Mouse (Mus musculus): ENCODE measurements around the gene Grin2a. TPM values are rescaled to one million over a fixed set of nuclear protein-coding genes. Genes with fewer than 3 reads are reported as not detected.

Gene Grin2a
- polyA plus RNA-seq, 1 experiment from 2014 or later = 0.72 TPM

DNA sequence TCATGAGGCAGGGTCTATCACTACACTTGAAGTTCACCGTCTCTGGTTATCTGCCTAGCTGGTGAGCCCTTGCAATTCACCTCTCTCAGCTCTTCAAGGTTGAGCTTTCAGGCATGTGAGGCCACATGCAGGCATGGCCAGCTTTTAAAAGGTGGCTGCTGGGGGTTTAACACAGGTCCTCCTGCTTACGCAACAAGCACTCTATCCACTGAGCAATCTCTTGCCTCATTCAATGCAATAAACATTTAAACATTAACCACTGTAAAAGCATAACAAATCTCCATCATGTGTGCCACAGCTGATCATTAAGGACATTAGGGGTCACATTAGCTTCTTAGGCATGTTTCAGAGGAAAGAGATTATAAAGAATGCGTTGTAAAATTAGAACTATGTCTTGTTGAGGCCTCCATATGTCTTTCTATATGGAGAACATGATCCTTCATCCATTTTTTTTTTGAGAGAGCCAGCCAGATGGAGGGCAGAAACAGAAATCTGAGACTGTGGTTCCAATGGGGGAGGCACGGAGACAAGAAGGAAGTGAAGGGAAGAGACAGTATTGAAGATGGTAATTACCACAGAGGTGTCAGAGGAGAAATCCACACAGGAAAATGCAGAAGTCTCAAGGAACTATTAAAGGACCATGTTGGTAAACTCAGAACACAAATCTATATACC lies 170.8 kb downstream of the Grin2a start:
- H3K9me3 ChIP-seq = no peaks in the 10 kb centered on the region
- no peak for DNase-seq (ENCODE audit: low spot score)
- WGBS = 78% methylated on average over 4 of the region's 4 CpGs

DNA sequence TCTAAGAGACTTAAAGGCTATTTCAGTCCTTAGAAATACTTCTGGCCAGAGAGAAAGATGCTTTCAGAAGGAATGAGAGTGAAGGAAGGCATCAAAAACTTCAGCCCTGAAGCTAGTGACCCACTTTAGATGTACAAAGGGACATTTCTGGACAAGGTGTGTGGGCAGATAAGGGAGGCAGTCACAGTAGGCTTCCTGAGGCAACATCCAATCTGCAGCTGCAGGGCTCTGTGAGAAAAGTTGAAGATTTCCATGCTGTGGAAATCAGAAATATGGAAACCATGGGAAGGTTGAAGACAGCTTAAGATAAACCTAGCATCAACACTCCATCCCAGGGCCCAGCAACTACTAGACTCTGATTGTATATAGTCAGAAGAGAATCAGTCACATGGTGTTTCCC lies 171.7 kb downstream of the Grin2a start:
- H3K9me3 ChIP-seq = no peaks in the 10 kb centered on the region
- H3K4me3 ChIP-seq = no peak overlapping the region
- H3K27ac ChIP-seq = no peak overlapping the region
- H3K27me3 ChIP-seq (ENCODE audit: insufficient read depth, poor library complexity, severe bottlenecking) = no peaks in the 10 kb centered on the region
- no peaks in the 10 kb centered on the region for H3K36me3 ChIP-seq
- DNase-seq (ENCODE audit: low spot score) = no peak
- no peaks in the 10 kb centered on the region for H3K4me1 ChIP-seq

More for the DNA sequence above, 170.8 kb downstream of the Grin2a start:
- H3K36me3 ChIP-seq = no peaks in the 10 kb centered on the region
- H3K4me1 ChIP-seq = no peaks in the 10 kb centered on the region
- no peak overlapping the region for H3K27ac ChIP-seq
- H3K4me3 ChIP-seq = no peak overlapping the region
- no peaks in the 10 kb centered on the region for H3K27me3 ChIP-seq (ENCODE audit: insufficient read depth, poor library complexity, severe bottlenecking)

DNA sequence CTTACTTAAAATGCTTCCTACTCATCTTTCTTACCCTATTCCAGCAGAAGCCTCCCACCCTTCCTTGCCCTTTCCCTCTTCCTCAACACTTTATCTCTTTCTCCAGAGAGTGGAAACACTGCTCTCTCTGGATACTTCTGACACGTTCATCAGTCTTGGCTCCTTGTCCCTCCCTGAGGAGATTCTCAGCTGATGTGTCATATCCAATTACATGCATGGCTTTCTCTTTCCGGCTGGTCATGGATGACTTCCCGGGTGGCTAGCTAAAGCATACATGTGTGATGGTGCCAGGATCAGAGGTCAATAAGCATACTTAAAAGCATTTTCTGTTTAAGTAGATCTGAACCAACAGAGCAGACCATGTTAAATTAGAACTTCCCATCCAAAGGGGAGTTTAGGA lies 175.9 kb downstream of the Grin2a start:
- H3K36me3 ChIP-seq = no peaks in the 10 kb centered on the region
- H3K4me3 ChIP-seq = no peak overlapping the region
- no peaks in the 10 kb centered on the region for H3K4me1 ChIP-seq
- H3K9me3 ChIP-seq = no peaks in the 10 kb centered on the region
- no peak overlapping the region for H3K27ac ChIP-seq
- no peaks in the 10 kb centered on the region for H3K27me3 ChIP-seq (ENCODE audit: insufficient read depth, poor library complexity, severe bottlenecking)
- 64% methylated on average over 3 of the region's 3 CpGs for WGBS
- no peak for DNase-seq (ENCODE audit: low spot score)

DNA sequence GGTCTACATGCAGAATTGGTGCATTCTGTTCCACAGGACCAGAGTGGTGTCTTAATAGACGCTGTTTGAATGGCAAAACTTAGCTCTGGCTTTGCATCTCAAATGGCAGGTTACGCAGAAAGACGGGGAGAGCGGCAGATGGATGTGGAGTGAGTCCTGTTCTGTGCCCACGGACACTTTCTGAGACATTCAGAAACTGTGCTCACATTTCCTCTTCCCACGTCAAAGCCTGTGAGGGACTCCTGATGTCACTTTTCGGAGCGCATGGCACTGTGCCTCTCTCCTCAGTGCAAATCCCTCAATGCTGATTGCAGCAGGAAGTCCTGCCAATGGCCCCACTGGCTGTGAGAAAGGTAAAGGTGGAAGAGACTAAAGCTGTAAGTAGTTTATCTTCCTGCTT lies 194.0 kb downstream of the Grin2a start:
- no peak for DNase-seq (ENCODE audit: low spot score)
- WGBS = 75% methylated on average over 8 of the region's 8 CpGs

DNA sequence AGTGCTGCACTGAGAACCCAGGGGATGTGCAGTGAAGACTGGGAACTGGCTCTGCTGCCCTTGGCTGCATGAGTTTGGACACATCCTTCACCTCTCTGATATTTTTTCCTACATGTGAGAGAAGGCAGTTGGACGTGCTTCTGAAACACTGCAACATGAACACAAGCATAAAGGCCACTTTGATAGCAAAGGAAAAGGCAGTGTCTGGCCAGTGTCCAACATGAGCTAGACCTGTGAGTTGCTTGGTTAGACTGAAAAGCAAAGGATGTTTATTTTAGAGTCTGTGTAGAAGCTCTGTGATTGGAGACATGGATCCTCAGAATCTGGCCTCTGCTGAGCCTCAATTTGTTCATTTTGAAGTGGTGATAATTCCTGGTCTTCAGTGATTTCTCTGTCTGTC lies 195.1 kb downstream of the Grin2a start:
- H3K9me3 ChIP-seq = no peaks in the 10 kb centered on the region
- 52% methylated on average over 1 of the region's 1 CpGs for WGBS
- H3K4me1 ChIP-seq = no peaks in the 10 kb centered on the region
- no peaks in the 10 kb centered on the region for H3K36me3 ChIP-seq
- H3K4me3 ChIP-seq = no peak overlapping the region
- no peak overlapping the region for H3K27ac ChIP-seq
- no peaks in the 10 kb centered on the region for H3K27me3 ChIP-seq (ENCODE audit: insufficient read depth, poor library complexity, severe bottlenecking)
- DNase-seq (ENCODE audit: low spot score) = no peak

More for the DNA sequence above, 194.0 kb downstream of the Grin2a start:
- no peak overlapping the region for H3K4me3 ChIP-seq
- H3K27ac ChIP-seq = no peak overlapping the region
- H3K27me3 ChIP-seq (ENCODE audit: insufficient read depth, poor library complexity, severe bottlenecking) = no peaks in the 10 kb centered on the region
- no peaks in the 10 kb centered on the region for H3K4me1 ChIP-seq
- H3K9me3 ChIP-seq = no peaks in the 10 kb centered on the region
- no peaks in the 10 kb centered on the region for H3K36me3 ChIP-seq

DNA sequence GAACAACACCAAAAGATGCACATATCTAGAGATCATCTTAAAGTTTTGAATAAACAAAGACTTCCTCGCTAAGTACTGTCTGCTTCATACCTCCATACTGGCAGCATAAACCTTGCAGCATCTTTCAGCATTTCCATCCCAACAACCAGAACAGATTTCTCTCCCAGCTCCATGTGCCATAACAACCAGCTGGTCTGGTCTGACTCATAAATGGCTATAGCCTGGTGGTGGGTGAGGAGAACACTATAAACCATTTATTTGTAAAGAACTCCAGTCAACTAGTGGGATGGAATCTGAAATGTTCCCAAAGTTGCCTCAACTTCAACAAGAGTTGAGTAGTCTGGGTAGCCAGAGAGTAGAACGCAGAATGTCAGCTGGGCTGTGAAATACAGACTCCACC lies 202.4 kb downstream of the Grin2a start:
- Histone ChIP-seq H3K27me3 (ENCODE audit: insufficient read depth, poor library complexity, severe bottlenecking) (no peaks in the 10 kb centered on the region), H3K36me3 (no peaks in the 10 kb centered on the region), H3K4me3 (no peak overlapping the region), H3K27ac (no peak overlapping the region), H3K9me3 (no peaks in the 10 kb centered on the region), H3K4me1 (no peaks in the 10 kb centered on the region)
- DNase-seq (ENCODE audit: low spot score) = no peak
- WGBS = 78% methylated on average over 2 of the region's 2 CpGs

DNA sequence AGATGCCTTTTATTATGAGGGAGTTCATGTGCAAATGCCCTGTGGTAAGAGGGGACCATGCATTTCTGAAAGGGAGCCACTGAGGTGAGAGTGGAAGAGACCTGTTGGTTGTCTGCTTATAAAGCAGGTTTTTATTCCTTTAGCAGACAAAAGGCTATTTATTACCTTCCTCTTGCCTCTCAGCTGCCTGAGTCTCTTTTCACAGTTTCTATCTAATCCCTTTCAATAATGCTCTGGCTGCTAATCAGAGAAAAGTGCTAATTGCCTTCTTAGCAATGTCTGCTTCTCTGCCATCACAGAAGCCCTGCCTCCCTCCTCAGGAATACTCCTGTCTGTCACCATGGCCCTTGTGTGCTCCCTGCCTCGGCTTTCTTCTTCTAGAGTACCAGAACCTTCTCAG lies 209.1 kb downstream of the Grin2a start:
- Histone ChIP-seq H3K9me3 (no peaks in the 10 kb centered on the region), H3K36me3 (no peaks in the 10 kb centered on the region), H3K27me3 (ENCODE audit: insufficient read depth, poor library complexity, severe bottlenecking) (no peaks in the 10 kb centered on the region), H3K27ac (no peak overlapping the region), H3K4me3 (no peak overlapping the region), H3K4me1 (no peaks in the 10 kb centered on the region)
- WGBS = 48% methylated on average over 1 of the region's 1 CpGs
- no peak for DNase-seq (ENCODE audit: low spot score)

DNA sequence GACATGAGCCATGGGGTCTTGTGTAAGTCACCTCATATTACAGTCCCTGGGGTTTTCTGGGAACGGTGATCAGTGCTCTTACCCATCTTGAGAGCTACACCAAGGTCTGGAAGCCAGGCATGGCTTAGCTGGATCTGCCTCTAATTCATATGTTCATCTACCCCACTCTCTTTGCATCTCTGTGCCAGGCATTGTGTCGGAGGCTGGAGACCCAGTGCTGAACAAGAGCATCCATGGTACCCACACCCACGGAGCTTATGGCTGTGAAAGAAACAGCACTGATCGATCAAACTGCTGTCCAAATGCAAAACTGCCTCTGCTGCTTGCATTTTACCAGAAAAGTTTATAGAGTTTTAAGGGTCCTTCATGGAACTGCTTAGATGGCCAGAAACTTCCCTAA lies 209.5 kb downstream of the Grin2a start:
- H3K4me1 ChIP-seq = no peaks in the 10 kb centered on the region
- H3K36me3 ChIP-seq = no peaks in the 10 kb centered on the region
- 80% methylated on average over 4 of the region's 4 CpGs for WGBS
- H3K4me3 ChIP-seq = no peak overlapping the region
- H3K27me3 ChIP-seq (ENCODE audit: insufficient read depth, poor library complexity, severe bottlenecking) = no peaks in the 10 kb centered on the region
- H3K9me3 ChIP-seq = no peaks in the 10 kb centered on the region
- H3K27ac ChIP-seq = no peak overlapping the region
- DNase-seq (ENCODE audit: low spot score) = no peak

DNA sequence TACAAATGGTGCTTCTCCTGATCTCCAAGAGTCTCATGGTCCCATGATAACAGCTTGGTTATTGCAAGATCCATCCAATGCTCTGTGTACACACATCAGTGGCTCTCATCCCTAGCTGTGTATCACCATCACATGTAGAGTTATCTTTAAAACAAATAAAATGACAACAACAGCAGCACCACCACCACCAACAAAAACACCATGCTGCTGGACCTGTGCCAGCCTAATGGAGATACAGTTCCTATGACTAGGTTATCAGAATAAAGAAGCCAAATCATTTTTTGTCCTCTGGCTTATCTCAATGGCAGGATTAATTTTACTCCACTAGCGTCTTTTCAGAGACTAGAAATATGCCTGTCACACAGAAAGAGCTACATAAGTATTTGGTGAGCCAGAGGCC lies 226.4 kb downstream of the Grin2a start:
- H3K27me3 ChIP-seq (ENCODE audit: insufficient read depth, poor library complexity, severe bottlenecking) = no peaks in the 10 kb centered on the region
- H3K36me3 ChIP-seq = no peaks in the 10 kb centered on the region
- no peaks in the 10 kb centered on the region for H3K9me3 ChIP-seq
- WGBS = 60% methylated on average over 1 of the region's 1 CpGs
- H3K4me1 ChIP-seq = no peaks in the 10 kb centered on the region
- H3K4me3 ChIP-seq = no peak overlapping the region
- DNase-seq (ENCODE audit: low spot score) = no peak
- no peak overlapping the region for H3K27ac ChIP-seq

DNA sequence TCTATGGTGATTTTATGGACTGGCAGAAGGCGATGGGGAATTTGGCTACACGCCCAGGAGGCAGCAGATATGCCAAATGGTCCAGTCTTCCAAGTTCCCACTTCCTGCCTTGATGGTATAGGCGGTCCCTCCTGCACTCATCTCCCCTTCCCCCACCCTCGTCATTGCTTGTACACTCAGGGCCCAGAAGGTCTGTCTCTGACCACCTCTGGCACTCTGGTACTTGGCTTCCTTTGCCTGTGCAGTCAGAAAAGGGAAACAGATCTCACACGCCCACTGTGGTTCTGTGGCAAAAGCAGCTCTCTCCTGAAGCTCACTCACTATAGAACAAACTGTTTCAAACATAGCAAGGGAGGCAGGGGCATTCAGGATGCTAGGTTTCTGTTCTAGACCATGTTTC lies 227.0 kb downstream of the Grin2a start:
- no peak overlapping the region for H3K4me3 ChIP-seq
- WGBS = 67% methylated on average over 5 of the region's 5 CpGs
- DNase-seq (ENCODE audit: low spot score) = no peak

DNA sequence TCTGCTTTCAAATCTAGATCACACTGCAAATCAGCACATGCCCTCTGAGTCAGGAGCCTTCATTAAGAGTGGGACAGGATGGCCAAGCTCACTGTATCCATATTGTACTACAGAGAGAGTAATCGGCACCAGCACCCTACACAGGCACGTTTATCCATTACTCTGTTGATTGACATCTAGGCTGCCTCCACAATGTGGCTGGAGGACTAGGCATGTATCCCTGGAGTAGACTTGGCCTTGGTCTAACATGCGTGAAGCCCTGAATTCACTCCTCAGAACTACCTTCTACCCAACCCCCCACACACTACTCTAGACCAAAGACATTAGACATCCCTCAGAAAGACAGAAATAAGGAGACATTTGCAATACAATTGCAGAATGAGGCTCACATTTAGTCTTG lies 227.4 kb downstream of the Grin2a start:
- 85% methylated on average over 3 of the region's 3 CpGs for WGBS
- H3K9me3 ChIP-seq = no peaks in the 10 kb centered on the region

More for the DNA sequence above, 227.0 kb downstream of the Grin2a start:
- Histone ChIP-seq H3K9me3 (no peaks in the 10 kb centered on the region), H3K27ac (no peak overlapping the region), H3K36me3 (no peaks in the 10 kb centered on the region), H3K27me3 (ENCODE audit: insufficient read depth, poor library complexity, severe bottlenecking) (no peaks in the 10 kb centered on the region), H3K4me1 (no peaks in the 10 kb centered on the region)

DNA sequence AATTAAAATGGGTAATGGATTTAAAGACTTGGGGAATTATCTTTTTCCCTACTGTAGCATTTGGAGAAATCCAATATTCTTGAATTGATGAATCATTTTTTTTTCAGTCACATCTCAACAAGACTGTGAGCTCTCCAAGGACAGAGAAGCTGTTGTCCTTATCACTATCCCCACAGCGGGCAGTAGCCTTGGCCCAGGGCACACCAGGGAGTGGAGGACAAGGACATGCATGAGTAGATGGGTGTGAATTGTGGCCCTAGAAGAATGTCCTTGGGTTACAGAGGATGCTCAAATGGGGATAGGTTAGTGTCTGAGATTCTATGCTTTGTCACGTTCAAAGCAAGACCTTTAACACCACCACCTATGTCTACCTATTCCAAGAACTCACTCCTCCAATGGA lies 231.3 kb downstream of the Grin2a start:
- Histone ChIP-seq H3K4me3 (no peak overlapping the region), H3K36me3 (no peaks in the 10 kb centered on the region), H3K27me3 (ENCODE audit: insufficient read depth, poor library complexity, severe bottlenecking) (no peaks in the 10 kb centered on the region), H3K9me3 (no peaks in the 10 kb centered on the region), H3K27ac (no peak overlapping the region), H3K4me1 (no peaks in the 10 kb centered on the region)
- no peak for DNase-seq (ENCODE audit: low spot score)
- 75% methylated on average over 2 of the region's 2 CpGs for WGBS

More for the DNA sequence above, 227.4 kb downstream of the Grin2a start:
- DNase-seq (ENCODE audit: low spot score) = no peak
- no peaks in the 10 kb centered on the region for H3K27me3 ChIP-seq (ENCODE audit: insufficient read depth, poor library complexity, severe bottlenecking)
- H3K4me1 ChIP-seq = no peaks in the 10 kb centered on the region
- no peaks in the 10 kb centered on the region for H3K36me3 ChIP-seq
- no peak overlapping the region for H3K4me3 ChIP-seq
- H3K27ac ChIP-seq = no peak overlapping the region

DNA sequence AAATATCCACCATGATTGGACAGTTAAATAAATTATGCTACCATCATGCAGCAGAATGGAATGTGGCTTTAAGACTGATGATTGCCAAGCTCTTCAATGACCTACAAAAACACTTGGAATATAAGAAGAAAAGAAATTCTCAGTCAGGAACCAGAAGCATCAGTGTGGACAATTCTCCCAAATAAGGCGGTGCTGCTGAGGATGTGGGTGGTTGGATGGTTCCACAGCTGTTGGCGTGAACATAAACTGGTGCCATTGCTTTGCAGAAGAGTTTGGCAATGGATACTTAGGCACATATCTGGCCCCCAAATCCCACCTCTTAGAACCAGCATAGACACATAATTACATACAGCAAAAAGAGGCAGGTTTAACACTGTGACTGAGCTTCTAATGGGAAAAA lies 235.0 kb downstream of the Grin2a start:
- Histone ChIP-seq H3K9me3 (no peaks in the 10 kb centered on the region), H3K36me3 (no peaks in the 10 kb centered on the region), H3K27ac (no peak overlapping the region), H3K4me3 (no peak overlapping the region), H3K27me3 (ENCODE audit: insufficient read depth, poor library complexity, severe bottlenecking) (no peaks in the 10 kb centered on the region), H3K4me1 (no peaks in the 10 kb centered on the region)
- DNase-seq (ENCODE audit: low spot score) = no peak
- 91% methylated on average over 2 of the region's 2 CpGs for WGBS

DNA sequence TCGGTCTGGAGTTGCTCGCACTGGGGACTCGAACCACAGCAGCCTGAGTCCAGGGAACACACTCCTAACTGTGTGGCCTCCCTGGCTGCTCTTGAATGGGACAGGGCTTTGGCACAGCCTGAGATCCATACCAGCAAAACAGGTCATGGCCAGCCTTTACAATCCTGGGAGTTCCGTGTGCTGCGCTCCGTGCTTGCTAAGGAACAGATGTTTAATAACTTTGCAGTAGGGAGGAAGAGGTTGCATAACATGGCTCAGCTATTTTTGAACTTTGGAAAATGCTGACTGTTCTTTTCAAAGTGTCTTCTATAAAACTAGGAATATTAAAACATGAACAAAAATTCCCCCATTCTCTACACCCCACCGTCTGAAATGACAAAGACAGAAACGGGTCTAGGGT lies 238.5 kb downstream of the Grin2a start:
- Histone ChIP-seq H3K27me3 (ENCODE audit: insufficient read depth, poor library complexity, severe bottlenecking) (no peaks in the 10 kb centered on the region), H3K4me3 (no peak overlapping the region), H3K36me3 (no peaks in the 10 kb centered on the region), H3K9me3 (no peaks in the 10 kb centered on the region), H3K4me1 (no peaks in the 10 kb centered on the region), H3K27ac (no peak overlapping the region)
- WGBS = 88% methylated on average over 8 of the region's 8 CpGs
- DNase-seq (ENCODE audit: low spot score) = no peak

All from heart, embryonic 10.5 days (tissue).